Mouse (Mus musculus): ENCODE data around the gene Myo3b.

The Myo3b gene

DNA sequence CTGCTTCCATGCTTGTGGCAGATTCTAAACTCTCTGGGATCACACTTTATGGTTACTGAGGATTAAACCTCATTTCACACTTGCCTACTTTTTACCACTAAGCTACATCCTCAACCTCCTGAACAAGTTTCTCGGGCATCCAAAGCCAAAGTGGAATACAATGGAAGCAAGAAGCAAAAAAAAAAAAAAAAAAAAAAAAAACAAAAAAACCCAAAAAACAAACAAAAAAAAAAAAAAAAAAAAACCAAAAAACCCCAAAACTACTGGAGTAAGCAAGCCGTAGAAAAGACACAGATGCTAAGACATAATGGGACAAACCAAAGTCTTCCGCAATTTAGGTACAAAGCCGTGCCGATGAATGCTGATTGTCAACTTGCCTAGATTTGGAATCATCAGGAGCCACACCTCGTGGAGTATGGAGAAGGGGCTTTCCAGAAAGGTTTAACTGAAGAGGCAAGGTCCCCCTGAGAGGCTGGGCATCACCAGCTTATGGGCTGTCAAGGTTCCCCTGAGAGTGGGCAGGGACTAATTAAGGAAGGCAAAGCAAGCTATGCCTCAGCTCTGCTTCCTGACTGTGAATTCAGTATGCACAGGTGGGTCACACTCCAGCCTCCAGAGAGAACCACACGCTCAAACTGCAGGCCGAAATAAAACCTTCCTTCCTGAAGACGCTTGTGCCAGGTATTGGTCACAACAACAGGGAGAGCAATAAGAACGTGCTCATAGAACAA lies 313.7 kb downstream of the Myo3b start:
- no peak for DNase-seq (ENCODE audit: low read depth, low spot score)

DNA sequence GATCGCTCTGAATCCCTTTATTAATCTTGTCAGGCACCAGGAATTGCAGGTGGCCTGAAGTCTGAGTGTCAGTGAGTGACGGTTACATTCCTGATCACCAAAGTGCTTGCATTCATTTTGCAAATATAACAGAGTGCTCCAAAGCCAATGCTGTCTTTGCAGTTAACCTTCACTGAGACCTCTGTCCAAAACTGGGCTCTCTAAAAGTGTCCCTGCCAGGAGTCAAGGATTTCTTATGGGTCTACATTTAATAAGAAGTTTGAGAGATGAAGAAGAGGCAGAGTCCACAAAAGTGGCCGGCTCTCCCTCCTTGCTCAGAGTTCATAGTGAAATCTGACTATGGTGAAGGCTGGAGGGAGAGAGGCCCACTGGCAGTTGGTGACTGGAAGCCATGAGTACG lies 315.1 kb downstream of the Myo3b start:
- no peak for DNase-seq (ENCODE audit: low read depth, low spot score)

DNA sequence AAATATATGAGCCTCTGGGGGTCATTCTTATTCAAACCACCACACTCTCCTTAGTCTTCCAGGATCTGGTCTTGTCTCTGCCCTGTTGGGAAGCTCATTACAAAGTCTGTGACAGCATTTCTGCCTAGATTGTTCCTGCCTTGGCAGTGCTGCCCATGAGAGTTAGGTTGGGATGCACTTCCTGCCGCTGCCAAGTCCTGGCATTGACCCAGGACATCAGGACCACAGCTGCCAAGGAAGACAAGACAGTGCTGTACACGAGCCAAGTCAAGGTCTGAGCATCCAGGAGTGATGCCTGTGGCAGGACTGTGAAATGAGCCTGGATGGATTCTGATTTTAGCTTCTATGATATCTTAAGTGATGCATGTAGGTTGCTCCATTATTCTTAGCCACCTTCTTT lies 316.1 kb downstream of the Myo3b start:
- DNase-seq (ENCODE audit: low read depth, low spot score): no peak

DNA sequence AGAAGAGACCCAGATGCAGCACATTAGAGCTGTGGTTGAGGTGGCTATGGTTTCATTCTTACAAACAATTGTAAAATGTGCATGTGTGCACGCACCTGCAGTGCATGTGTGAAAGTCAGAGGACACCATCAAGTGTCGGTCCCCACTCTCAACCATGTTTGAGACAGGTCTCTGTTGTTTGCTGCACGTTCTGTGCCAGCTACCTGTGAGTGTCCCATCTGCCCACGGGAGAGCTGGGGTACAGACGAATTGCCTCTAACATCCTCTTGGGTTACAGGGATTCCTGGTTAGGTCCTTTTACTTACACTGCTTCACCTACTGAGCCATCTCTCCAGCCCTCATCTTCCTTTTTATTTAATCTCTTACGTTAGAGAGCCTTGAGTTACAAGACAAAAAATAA lies 330.5 kb downstream of the Myo3b start:
- no peak for DNase-seq (ENCODE audit: low read depth, low spot score)

DNA sequence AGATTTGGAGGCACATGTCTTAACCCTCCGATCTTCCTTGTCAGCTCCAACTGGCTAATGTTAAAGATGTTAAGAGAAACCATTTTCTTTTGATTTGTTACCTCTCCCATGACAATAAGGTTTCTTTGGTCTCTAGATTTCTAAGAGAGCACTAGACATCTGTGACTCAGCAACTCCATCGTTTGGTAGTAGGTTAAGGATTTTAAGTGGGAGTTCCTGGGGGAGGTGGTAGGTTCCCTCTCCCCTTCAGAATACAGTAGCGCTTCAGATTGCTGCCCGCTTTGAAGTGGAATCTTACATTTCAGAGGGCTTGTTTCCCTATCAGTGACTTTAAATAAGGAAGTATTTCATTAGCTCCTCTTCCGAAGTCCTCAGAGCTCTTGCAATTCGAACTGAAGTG lies 340.4 kb downstream of the Myo3b start:
- DNase-seq (ENCODE audit: low read depth, low spot score): no peak

DNA sequence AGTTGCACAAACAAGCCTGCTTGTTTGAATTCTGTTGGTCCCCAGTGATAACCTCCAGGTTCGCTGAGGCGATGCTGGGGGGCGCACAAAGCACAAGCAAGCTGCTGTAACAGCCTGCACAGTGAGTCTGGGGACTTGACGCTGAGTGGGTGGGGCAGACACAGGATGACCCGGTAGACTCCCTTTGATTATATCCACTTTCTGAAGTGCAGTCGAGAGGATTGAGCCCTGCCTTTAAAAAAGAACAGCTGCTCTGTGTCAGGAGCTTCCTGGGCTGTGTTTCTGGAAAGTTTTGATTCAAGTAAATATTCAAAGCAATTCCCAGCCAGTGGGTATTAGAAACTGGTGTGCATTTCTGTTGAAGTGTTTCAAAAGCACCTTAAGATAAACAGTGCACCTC lies 341.0 kb downstream of the Myo3b start:
- DNase-seq (ENCODE audit: low read depth, low spot score): no peak

DNA sequence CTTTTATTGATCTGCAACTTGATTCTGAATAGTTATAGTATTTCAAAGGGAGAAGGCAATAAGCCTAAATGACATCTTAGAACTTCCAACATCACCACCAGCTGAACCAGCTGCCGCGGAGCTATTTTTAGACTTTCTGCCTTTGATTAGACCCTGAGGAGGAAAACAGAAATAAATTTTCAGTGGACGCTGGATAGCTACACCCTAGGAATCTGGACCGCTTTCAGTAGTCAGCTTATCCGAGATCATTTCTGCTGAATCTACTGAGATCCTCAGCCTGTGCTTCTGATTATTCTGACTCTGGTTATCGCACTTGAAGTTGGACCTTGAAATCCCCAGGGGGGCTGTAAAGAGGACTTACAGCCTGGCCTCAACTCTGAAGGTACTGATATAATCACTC lies 349.7 kb downstream of the Myo3b start:
- DNase-seq (ENCODE audit: low read depth, low spot score): no peak

DNA sequence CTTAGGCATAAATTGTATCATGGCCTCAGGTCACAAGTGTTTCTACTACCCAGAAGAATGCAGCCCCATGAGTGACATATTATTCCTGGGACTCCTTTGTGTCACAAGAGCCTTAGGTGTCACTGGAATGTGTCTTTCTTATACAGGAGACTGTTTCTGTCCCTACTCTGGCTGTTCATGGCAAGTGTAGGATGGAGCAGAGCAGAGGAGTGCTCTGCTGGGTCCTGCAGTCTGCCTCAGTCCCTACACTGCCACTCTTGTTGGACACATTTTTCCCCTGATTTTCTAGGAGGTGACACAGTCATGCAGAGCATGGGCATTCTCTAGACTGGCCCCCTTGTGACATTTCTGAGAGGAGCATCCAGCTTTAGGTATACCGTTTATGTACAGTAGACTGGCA lies 350.2 kb downstream of the Myo3b start:
- DNase-seq (ENCODE audit: low read depth, low spot score): no peak

DNA sequence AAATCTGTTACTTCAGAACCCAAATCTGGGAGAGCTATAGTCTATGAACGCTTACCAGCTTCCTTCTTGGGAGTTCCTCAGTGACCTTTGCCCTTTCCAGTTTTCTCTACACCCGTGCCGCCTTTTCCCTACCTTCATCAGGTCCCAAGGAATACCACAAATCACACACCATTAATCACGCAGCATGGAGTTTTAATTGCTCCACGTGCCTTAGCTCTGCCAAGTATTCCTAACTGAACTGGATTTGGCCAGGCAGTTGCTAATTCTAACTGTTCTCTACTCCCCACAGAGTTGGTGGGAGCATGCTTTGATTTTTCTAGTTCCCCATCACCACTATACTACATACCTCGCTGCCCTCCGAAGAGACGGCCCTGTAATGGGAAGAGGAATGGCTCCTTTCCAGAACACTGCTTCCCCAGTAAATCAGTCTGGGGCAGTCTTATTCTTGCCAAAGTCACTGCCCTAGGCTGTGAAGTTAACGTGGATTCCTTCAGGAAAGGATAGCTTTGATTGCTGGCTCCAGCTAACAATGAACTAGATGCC lies 358.9 kb downstream of the Myo3b start:
- DNase-seq (ENCODE audit: low read depth, low spot score): no peak

DNA sequence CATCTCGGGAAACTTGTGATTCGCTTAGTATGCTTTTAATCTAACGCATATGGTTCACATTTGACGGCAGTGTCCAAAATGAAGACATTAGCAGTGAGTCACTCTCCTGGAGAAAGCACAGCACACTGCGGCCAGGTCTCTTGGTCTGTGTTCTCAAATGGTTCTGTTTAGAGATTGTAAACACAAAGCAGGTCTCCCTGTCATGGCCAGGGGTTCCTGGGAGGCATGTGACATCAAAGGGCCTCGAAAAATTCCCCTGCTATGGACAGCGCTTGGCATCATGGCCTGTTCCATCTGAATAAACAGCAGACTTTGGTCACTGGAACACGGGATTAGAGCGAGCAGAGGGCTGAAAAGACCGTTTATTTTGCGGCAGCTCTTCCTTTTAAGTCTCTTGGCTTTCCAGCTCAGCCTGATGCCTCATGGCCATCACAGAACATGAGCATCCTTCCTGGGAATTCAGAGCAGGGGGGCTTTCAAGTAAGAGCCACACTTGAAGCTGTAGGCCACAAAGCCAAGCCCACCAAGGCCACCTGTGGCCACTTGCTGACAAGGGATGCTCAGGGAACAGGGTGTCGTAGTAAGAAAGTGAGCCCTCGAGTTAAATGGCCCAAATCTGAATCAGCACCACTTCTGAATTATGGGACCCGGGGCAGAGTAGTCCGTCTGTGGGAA lies 360.7 kb downstream of the Myo3b start:
- DNase-seq (ENCODE audit: low read depth, low spot score): no peak

DNA sequence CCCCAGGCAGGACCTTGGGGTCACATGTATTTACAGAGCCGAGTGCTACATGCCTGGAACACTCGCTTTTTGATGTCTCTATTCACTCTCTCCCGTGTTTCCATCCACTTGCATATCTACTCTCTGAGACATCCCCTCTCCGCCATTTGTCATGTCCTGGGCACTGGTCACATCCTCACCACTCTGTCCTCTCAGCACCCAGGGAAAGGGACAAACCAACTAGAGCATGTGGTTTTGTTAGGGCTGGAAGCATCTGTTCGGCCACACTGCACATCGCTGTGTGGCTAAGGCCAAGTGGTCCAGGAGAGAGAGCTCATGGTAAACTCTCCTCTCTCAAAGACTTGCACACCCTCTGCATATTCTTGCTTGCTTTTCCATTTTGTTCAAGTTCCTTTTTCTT lies 361.4 kb downstream of the Myo3b start:
- no peak for DNase-seq (ENCODE audit: low read depth, low spot score)

DNA sequence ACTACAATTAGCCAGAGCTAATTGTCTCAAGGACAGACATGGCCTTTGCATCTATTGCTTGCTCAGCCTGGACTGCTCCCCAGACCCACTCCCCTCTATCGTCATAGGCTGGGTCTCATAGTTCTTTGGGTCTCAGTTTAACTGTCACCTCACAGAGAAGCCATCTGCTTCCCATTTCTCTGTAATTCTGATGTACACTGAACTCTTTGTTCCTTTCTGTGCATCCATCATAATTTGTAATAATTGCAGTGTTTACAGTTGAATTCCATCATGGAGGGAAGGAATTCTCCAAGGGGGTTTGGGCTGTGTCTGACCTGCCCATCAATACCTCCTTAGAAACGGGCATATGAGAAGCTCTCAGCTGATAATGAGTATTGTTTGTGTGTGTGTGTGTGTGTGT lies 365.4 kb downstream of the Myo3b start:
- no peak for DNase-seq (ENCODE audit: low read depth, low spot score)

DNA sequence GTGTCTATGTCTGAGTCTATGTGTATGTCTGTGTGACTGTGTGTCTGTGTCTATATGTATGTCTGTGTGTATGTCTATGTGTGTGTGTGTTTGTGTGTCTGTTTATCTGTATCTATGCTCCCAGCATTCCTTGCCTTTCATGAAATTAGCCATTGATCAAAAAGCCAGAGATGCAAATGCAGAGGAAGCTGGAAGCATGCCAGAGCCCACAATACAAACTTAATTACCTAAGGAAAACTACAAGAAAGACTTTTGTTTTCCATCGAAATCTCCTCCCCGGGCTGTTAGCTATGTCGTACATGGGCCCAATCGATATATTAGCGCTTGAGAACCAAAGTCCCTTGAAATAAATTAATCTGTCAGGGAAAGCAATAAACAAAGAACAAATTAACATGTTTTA lies 367.9 kb downstream of the Myo3b start:
- DNase-seq (ENCODE audit: low read depth, low spot score): no peak

DNA sequence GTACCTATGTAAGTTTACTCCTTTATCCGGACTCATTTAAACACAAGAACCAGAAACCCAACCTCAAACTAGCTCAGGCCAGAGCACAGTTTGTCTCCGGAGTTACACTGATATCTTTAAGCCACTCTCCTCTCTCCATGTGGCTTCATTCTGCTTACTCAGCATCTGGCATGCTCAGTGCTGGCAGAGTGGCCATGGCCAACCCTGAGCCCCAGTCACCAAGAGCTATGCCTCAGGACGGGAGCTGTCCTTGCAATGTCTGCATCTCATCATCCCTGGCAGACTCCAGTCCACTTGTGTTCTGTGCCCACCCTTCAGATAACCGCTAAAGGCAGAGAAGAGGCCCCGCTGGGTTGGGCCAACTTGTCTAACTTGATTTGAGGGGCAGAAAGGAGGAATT lies 368.8 kb downstream of the Myo3b start:
- DNase-seq (ENCODE audit: low read depth, low spot score): no peak

DNA sequence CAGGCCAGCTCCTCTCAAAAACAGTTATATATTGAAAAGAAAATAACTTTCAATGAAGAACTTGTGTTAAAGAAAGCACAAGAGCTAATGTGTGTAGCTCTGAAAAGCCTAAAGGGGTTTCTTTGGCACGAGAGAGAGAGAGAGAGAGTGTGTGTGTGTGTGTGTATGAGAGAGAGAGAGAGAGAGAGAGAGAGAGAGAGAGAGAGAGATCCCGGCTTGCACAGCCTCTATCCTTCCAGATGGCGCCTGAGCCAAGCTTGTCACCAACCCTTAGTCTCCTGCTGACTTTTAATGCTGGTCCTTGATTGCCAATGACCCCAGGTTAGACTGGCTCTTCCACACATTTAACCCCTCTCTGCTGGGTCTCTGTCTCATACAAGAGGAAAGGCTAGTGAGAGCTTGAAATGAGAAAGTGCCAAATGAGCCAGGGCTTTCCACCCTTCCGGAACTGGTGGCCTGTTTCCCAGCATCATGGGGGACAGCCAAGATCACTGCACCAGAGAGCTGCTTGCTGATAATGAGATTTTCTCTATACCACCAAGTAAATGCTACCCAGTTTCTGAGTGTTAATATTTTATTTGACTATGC lies 371.5 kb downstream of the Myo3b start:
- DNase-seq (ENCODE audit: low read depth, low spot score): no peak

DNA sequence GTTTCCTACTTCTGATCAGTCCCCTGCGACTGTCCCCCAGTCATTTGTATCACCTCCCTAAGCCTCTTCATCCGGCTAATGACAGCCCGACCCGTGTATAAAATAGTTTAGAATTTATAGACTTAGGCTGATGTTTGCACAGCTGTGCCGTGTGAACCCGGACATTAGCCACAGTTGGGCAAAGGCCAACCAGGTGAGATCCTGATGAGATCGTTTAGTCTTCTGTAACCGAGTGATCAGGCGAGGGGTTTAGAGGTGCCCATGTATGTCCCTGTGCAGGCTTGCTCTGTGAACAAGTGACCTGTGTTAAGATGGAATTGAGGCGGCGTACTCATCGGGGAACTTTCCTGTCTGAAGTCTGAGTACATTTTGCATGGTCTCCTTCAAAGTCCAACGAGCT lies 373.4 kb downstream of the Myo3b start:
- DNase-seq (ENCODE audit: low read depth, low spot score): no peak

DNA sequence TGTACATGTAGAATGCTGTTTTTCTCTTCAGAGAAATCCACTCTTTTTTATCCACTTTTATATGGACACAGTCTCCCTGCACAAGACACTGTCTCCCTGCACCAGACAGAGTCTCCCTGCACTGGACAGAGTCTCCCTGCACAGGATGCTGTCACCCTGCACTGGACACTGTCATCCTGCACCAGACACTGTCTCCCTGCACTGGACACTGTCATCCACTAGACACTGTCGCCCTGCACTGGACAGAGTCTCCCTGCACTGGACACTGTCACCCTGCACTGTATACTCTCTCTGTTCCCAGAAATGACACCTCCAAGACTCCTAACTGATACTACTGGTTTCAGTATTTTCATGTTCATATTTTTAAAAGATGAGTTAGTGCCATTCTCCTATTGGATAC lies 375.5 kb downstream of the Myo3b start:
- DNase-seq (ENCODE audit: low read depth, low spot score): no peak

DNA sequence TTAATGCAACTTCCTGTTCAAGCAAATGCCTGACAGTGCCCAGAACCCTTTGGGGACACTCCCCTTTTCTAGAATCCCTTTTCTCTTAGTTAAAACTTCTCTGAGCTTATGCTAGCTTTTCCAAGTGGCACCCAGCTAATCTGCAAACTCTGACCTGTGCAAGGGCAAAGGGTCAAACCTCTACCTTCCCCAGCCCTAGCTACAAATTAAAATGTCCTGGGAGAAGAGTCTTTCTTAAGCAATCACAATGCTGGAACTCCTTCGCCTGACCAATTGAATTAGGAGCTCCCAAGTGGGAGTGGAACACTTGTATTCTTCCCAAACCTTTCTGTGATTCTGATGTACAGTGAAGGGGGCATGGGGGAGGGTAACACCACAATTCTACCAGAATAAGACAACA lies 376.6 kb downstream of the Myo3b start:
- peak; percentile 56 for DNase-seq (ENCODE audit: low read depth, low spot score)

DNA sequence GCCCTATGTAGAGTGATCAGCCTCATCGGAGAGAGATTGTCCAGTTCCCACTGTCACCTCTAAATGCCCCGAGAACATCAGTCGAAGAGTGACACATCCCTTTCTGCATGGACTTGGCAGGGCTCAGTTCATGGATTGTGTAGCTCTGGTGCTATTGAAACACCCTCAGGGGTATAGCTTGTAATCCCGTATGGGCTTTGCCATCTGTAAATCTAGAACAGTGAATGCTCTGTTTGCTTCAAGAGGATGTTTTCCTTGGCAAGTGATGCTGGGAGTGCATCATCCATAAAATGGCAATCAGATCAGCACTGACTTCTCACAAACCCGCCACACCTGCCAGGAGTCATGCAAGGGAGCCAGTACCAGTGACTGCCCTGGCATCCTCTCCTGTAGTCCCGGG lies 380.4 kb downstream of the Myo3b start:
- DNase-seq (ENCODE audit: low read depth, low spot score): no peak

DNA sequence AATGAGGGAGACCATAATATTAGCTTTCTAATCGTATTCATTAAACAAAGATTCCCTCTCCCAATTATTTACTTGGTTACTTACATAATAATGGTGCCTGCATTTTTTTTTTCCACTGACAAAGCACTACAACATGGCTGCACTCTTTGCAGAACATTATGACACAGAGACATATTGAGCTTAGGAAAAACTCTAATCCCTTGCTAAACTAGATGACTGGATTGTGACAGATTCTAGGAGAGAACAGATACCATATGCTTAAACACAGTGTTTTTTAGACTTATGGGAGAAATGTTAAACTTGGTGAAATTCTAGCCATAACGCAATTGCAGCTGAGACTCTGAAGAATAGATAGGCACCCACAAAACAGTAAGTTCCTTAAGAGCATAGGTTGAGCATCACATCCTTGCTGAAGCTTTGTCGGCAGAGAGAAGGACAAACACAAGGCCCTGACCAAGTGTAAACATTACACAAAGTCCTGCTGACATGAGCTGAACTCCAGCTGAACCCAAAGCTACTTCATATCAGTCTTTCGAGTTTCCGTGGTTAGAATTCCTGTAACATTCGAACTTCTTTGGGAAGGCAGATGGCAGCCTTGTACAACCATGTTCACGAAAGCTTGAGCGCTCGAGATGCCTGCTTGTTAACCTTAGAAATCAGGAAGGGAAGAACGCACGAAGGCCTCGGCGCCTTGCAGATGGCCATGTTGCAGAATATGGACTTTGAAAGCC lies 382.4 kb downstream of the Myo3b start:
- no peak for DNase-seq (ENCODE audit: low read depth, low spot score)

DNA sequence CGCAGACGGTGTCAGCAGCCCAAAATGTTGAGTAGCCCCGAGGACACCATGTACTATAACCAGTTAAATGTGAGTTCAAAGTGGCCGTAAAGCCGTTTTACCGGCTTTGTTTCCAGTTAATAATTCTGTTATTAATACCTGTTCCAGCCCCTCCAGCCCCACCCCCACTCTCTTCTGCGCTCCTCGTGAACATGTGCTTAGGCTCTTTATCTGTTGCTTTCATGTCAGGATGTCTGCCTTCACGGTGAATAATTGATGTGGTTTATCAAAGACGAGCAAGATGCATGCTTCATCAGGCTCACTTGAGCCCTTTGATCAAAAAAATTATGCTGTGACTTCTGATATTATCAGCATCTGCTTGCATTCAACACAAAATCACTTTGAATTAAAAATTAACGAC lies 386.7 kb downstream of the Myo3b start:
- DNase-seq (ENCODE audit: low read depth, low spot score): no peak

DNA sequence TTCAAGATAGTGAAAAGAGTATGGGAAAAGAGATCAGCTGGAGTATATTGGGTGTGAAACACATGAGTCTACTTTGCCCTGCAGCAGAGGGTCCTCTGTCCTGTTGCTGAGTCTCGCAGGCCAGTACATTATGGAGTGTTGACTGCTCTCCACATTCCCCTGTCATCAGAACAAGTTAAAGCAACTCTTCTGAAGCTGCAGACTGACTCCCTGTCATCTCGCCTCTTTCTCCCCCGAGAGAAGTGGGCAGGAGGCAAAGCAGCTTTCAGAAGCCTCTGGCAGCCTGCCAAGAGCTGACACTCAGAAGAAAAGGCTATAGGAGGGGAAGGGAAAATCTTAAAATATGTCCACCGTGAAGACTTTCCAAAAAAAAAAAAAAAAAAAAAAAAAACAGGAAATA lies 404.1 kb downstream of the Myo3b start:
- DNase-seq (ENCODE audit: low read depth, low spot score): peak; percentile 14

All from ES-CJ7 (cell line).